Mouse (Mus musculus) gastrocnemius, adult 8-10 months (tissue): Measurements from ENCODE around the gene Gipc2. TPM values are rescaled to one million over a fixed set of nuclear protein-coding genes. Genes with fewer than 3 reads are reported as not detected.
"Not testable (repeated sequence)": the region's sequence is repeated elsewhere in the genome, so short reads cannot be mapped to it uniquely, and the experiment has no call there.

ENCODE experiments used
- DNase-seq, 2 experiments: peaks; one replicate each; pipeline ENCODE4 v3.0.0; 2022; ENCODE audit warnings: low spot score in 2 of 2
- total RNA-seq, 4 experiments: library from RNA; stranded (reverse); gene quantifications; 2 replicates each; pipeline ENCODE4 v1.2.4; 2022

Gipc2 gene
- total RNA-seq: under 1 TPM in 3 of 4 experiments, not detected in 1; 0.36 to 0.70 (median 0.68) TPM

DNA sequence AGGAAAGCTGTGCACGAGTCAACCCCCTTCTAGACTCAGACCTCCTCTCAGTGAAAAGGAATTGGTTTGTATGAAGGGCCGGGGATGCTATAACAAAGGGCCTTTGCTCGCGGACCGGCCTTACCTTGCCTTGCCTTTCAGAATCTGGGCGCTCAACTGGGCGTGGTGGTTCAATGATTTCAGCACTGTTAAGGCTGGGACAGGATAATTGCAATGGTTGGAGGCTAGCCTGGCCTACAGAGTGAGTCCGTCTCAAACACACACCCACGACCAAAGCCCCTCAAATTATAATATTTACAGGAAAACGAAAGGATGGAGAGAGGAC, at the start of gene Gipc2:
Gene Gipc2 (minus strand): TSS at position 132 of the 325 bp plus-strand sequence.
- no peak for DNase-seq

GRCm38 (mm10) chr3:152213416-152213815, 47.4 kb upstream of the Gipc2 start:
- DNase-seq: no peak

DNA sequence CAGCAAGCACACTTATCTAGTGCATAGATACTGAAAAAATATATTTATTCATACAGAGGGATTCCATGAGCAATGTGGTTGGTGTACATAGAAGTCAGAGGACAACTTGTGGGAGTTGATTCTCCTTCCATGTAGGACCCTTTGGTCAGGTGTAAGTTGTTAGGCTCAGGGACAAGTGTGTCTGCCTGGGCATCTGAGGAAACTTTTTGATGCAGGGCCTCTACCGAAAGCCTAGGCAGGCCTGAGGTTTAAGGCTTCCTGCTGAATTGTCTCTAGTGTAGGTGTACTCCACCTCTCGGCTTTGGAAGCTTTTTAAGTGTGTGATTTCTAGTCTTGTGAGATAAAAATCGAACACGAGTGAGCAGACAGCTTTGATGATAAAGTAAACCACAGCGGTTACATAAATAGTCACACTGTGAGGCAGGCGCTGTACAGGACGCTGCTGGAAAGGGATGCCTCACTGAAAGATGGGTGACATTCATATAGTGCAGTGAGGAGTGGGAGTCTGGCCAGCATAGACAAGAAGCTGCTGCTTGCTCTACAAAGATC, 45.8 kb upstream of the Gipc2 start:
- no peak for DNase-seq

GRCm38 (mm10) chr3:152210728-152211391, 44.8 kb upstream of the Gipc2 start:
- DNase-seq: peak; percentile 17 to 37

GRCm38 (mm10) chr3:152209967-152210634, 44.1 kb upstream of the Gipc2 start, which contains the start of the genes Dnajb4 and Fubp1:
Gene Dnajb4, minus strand, starts transcription at chr3:152210302.
Gene Fubp1, plus strand, starts transcription at chr3:152210422.
- peak; percentile 99 for DNase-seq

DNA sequence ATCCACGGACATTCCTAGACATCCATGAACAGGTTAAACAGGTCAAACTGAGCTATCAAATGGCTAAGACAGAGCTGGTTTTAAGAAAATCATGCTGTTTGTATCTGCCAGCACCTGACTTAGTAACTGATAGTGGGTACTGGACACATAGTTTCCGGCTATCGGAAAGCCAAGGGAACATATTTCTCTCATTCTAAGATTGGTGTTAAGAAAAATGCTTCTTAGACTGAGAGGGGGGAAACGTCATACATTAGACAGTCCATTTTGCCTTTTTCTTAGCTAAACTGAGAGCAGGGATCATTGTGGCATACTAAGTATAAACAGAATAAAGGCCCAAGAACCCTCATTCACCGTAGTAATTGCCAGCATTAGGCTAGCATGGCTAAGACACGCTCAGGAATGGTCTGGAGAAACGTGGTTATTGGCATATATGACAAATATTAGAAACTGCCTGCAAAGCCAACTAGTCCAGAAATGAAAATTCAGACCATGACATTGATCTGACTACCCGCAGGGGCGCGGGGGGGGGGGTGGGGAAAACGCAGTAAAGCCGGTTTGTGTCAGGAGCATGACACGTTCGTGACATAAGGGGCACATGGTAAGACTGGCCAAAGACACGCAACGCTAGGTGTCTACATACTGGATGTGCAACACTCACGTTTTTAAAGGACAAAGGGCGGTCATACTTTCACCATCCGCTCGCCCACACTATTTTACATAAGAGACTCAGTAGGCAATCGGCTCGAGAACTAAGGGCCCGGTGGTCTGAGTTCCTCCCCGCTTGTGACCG, 43.3 kb upstream of the Gipc2 start:
- peak in 1 of 2 experiments; percentile 19 for DNase-seq

GRCm38 (mm10) chr3:152208096-152208885, 42.3 kb upstream of the Gipc2 start:
- DNase-seq: no peak

DNA sequence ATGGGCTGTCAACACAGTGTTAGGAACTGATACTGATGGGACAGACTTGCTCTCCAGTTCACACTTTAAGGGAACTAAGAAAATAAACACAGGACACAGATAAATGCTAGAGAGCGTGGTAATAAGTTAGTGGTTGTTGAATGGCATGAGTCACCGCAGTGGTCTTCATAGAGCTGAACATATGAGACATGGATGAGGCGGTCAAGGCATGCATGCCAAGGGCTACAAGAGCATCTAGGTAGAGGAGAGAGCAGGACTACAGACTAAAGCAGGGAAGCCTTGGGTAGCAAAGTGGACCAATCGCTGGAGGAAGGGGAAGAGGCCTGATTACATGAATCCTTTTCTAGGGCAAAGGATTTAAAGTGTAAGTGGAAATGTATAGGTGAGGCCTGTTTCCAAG, 41.1 kb upstream of the Gipc2 start:
- no peak for DNase-seq

GRCm38 (mm10) chr3:152204577-152204976, 38.5 kb upstream of the Gipc2 start:
- no peak for DNase-seq

GRCm38 (mm10) chr3:152203996-152204395, 38.0 kb upstream of the Gipc2 start:
- no peak for DNase-seq

DNA sequence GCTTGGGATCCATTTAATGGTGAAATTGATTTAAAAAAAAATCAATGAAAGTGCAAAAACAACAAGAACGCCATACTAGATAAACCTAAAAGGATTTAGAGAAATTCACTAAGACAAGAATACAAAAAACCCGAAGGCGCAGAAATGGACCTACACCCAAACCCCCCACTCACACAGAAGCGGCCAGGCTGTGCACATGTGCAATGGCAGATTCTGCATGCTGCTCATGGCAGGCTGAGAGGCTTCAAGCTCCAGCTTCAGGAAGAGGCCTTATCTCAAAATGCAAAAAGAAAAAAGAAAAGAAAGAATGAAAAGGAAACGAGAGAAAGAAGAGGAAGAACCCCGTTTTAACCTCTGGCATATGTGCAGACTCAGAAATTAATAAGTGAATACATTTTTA, 37.4 kb upstream of the Gipc2 start:
- no peak for DNase-seq

DNA sequence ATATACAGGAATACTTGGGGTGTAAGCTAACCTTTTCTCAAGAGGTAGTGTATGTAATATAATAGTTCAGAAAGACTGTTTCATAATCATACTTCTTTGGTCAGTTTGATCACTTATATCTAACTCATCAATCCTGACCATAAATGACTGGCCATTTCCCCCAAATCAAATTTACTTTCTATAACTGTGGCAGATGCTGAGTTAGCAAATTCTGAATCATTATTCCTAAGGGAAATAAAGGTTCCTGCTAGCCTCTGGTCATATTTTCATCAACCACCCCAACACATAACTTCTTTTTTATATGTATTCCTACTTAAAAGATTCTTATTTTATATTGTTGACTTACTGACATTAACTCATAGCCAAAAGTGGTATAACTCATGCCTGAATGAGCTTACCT, 36.9 kb upstream of the Gipc2 start:
- DNase-seq: no peak

DNA sequence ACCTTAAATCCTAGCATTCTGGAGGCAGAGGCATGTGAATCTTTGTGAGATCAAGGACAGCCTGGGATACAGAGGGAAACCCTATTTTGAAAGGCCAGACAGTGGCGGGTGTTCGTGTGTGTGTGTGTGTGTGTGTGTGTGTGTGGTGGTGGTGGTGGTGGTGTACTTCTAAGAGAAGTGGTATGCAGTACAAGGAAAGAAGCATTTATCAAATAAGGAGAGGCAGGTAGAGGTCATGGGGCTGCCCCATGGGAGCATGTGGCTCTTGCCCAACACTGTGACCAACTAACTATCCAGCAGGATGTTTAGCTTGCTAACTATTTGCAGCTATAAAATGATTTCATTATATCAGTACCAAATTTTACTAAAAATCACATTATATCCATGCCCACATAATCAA, 35.6 kb upstream of the Gipc2 start:
- no peak for DNase-seq

DNA sequence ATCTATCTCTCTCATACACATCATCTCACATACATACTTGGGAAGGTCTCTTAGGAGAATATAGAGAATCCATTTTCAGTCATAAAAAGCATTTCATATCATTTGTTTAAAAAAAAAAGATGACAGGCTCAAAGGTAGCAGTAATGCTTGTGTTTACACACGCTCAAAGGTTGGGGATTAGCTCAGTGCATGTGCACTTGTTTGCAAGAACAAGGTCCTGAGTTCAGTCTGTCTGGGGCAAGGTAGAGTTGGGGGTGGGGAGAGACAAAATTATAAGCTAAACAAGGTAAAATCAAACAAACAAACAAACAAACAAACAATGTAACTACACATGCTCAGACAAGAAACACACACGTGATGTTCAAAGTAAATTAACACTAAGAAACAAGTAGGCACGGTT, 35.2 kb upstream of the Gipc2 start:
- DNase-seq: no peak

GRCm38 (mm10) chr3:152199125-152199524, 33.1 kb upstream of the Gipc2 start:
- DNase-seq: no peak

- not testable (repeated sequence) for DNase-seq
These were observed 31.2 kb upstream of the Gipc2 start for GRCm38 (mm10) chr3:152197246-152197645.

- DNase-seq: peak; percentile 84 to 86
These were observed 27.6 kb upstream of the Gipc2 start for GRCm38 (mm10) chr3:152193635-152194097.

GRCm38 (mm10) chr3:152193177-152193576, 27.1 kb upstream of the Gipc2 start:
- DNase-seq: no peak

DNA sequence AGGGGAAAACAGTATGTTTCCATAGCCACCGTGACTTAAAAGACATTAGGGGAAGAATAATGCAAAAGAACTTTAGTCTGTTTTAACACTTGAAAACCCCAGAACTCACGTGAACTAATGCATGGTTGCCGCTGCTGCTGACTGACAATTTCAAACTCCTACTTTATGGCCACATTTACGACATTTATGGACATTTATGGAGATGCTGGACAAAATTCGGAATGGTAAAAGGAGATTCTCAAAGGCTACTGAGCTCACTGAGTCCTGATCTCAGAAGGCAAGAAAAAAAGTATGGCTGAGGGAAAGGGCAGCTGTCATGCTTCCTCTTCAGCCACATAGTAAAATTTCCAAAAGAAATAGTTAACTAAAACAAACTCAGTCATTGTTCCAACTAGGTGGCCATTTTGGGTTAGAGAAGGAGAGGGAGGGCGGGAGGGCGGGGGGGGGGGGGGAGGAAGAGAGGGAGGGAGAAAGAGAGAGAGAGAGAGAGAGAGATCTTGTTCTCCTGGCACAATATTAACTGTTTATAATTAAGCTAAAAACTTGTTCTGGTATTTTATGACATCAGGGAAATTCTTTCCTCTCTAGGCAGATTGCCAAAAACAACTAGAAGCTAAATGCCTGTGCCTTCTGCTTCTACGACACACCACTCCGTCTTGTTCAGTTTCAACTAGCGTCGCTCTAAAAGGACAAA, 26.4 kb upstream of the Gipc2 start:
- no peak for DNase-seq

GRCm38 (mm10) chr3:152191791-152192237, 25.8 kb upstream of the Gipc2 start:
- DNase-seq: no peak
